Mouse (Mus musculus) heart, embryonic 11.5 days (tissue): ENCODE data around the gene Spata21. TPM values are rescaled to one million over a fixed set of nuclear protein-coding genes. Genes with fewer than 3 reads are reported as not detected.
A peak's percentile ranks its signal among the peaks of the same experiment; 100 is the strongest.
"Not testable (repeated sequence)": the region's sequence is repeated elsewhere in the genome, so short reads cannot be mapped to it uniquely, and the experiment has no call there.

Source experiments
- ATAC-seq: fragments of 200-750 bp; cut with Nextera tagmentation; replicated peaks from 2 replicates; pipeline ENCODE4 v1.8.0; 2017; ENCODE audit warnings: moderate library complexity; ENCODE audit not compliant: insufficient number of reproducible peaks, low FRiP score, low TSS enrichment
- H3K27ac ChIP-seq: fragments of 300-500 bp; sonication (generic); 2 replicates; pipeline ENCODE4 v1.5.1; 2014; ENCODE audit warnings: mild to moderate bottlenecking, low read depth, low read length
- H3K27me3 ChIP-seq: fragments of 300-500 bp; sonication (generic); 2 replicates; pipeline ENCODE4 v1.6.1; 2014; ENCODE audit warnings: mild to moderate bottlenecking, low read length, mixed read lengths; ENCODE audit not compliant: control insufficient read depth, insufficient read depth
- H3K36me3 ChIP-seq: fragments of 300-500 bp; sonication (generic); 2 replicates; pipeline ENCODE4 v1.6.1; 2014; ENCODE audit warnings: mild to moderate bottlenecking, low read length, moderate library complexity, mixed read lengths; ENCODE audit not compliant: control insufficient read depth, insufficient read depth
- H3K4me1 ChIP-seq: fragments of 300-500 bp; sonication (generic); 2 replicates; pipeline ENCODE4 v1.6.1; 2014; ENCODE audit warnings: low read length; ENCODE audit not compliant: control insufficient read depth, insufficient read depth
- H3K4me2 ChIP-seq: fragments of 300-500 bp; sonication (generic); 2 replicates; pipeline ENCODE4 v1.6.1; 2014; ENCODE audit warnings: mild to moderate bottlenecking, moderate library complexity
- H3K4me3 ChIP-seq: fragments of 300-500 bp; sonication (generic); 2 replicates; pipeline ENCODE4 v1.5.1; 2014; ENCODE audit warnings: low read depth, low read length
- H3K9ac ChIP-seq: fragments of 300-500 bp; sonication (generic); 2 replicates; pipeline ENCODE4 v1.6.1; 2014; ENCODE audit warnings: mild to moderate bottlenecking, low read depth, low read length, moderate library complexity
- H3K9me3 ChIP-seq: fragments of 300-500 bp; sonication (generic); replicated peaks from 2 replicates; pipeline ENCODE4 v1.6.1; 2016; ENCODE audit warnings: low read length; ENCODE audit not compliant: control insufficient read depth
- WGBS: fragments of 180-500 bp; shearing (Covaris S2); extraction: QIAGEN DNeasy Blood & Tissue Kit; methylation state at CpG from one replicate; pipeline ENCODE4 v1.1.7; 2014; ENCODE audit not compliant: insufficient replicate concordance; 5-methylcytosine and 5-hydroxymethylcytosine counted together
- polyA plus RNA-seq: library from polyadenylated mRNA; unstranded; fragments of >200 nt; fragmentation: Nextera tagmentation; extraction: Ambion mirVana; gene quantifications from 2 replicates; pipeline ENCODE4 v1.2.1, GENCODE M21; 2014

Spata21 gene
- polyA plus RNA-seq, 1 experiment from 2014 or later = 0.64 TPM

- H3K9ac ChIP-seq = no peak overlapping the region
- H3K27ac ChIP-seq = no peak overlapping the region
- no peaks in the 10 kb centered on the region for H3K36me3 ChIP-seq
- H3K4me1 ChIP-seq = peaks cover 57% of the 10 kb centered on the region
- H3K27me3 ChIP-seq = no peaks in the 10 kb centered on the region
- 77% methylated on average over 7 of the region's 7 CpGs for WGBS
- ATAC-seq = no peak
- H3K4me2 ChIP-seq = no peak overlapping the region
- no peak overlapping the region for H3K4me3 ChIP-seq
- H3K9me3 ChIP-seq = no peaks in the 10 kb centered on the region
Measured at GRCm38 (mm10) chr4:141136126-141136525, 48.0 kb downstream of the Spata21 start.

GRCm38 (mm10) chr4:141137740-141138139 lies 49.6 kb downstream of the Spata21 start:
- 81% methylated on average over 1 of the region's 3 CpGs for WGBS
- H3K27ac ChIP-seq, H3K9ac ChIP-seq, H3K27me3 ChIP-seq, H3K4me3 ChIP-seq, H3K36me3 ChIP-seq, ATAC-seq, H3K9me3 ChIP-seq: not testable (repeated sequence)
- Histone ChIP-seq H3K4me1 (peaks cover 41% of the 10 kb centered on the region), H3K4me2 (peak overlapping the region; percentile 92)

- Histone ChIP-seq H3K9me3 (no peaks in the 10 kb centered on the region), H3K4me2 (peak overlapping the region; percentile 92), H3K9ac (peak overlapping the region; percentile 84), H3K4me3 (peak overlapping the region; percentile 88), H3K36me3 (no peaks in the 10 kb centered on the region), H3K27me3 (no peaks in the 10 kb centered on the region), H3K4me1 (peaks cover 34% of the 10 kb centered on the region), H3K27ac (peak overlapping the region; percentile 97)
- WGBS = 2% methylated on average over 29 of the region's 29 CpGs
- ATAC-seq = no peak
Measured at GRCm38 (mm10) chr4:141138425-141139115, 50.4 kb downstream of the Spata21 start.

- WGBS = under 1% methylated on average over 62 of the region's 63 CpGs
- Histone ChIP-seq H3K4me1 (peaks cover 29% of the 10 kb centered on the region), H3K27me3 (no peaks in the 10 kb centered on the region), H3K27ac (peak within 1 kb of the TSS; percentile 97), H3K4me2 (peak within 1 kb of the TSS; percentile 92), H3K36me3 (no peaks in the 10 kb centered on the region), H3K9me3 (no peaks in the 10 kb centered on the region), H3K9ac (peak within 1 kb of the TSS; percentile 84), H3K4me3 (peak within 1 kb of the TSS; percentile 88)
- peak; percentile 95 for ATAC-seq
Measured at GRCm38 (mm10) chr4:141139116-141139970, 51.2 kb downstream of the Spata21 start, which contains the start of gene Szrd1. Gene Szrd1, minus strand, starts transcription at chr4:141139775.

- ATAC-seq, H3K27me3 ChIP-seq, H3K36me3 ChIP-seq, H3K4me3 ChIP-seq, H3K27ac ChIP-seq, H3K9ac ChIP-seq, H3K9me3 ChIP-seq, H3K4me2 ChIP-seq: not testable (repeated sequence)
- WGBS = 91% methylated on average over 9 of the region's 9 CpGs
- H3K4me1 ChIP-seq = peaks cover 19% of the 10 kb centered on the region
Measured at GRCm38 (mm10) chr4:141140354-141140753, 52.2 kb downstream of the Spata21 start.

GRCm38 (mm10) chr4:141140967-141141366 lies 52.8 kb downstream of the Spata21 start:
- Histone ChIP-seq H3K27ac (no peak overlapping the region), H3K36me3 (no peaks in the 10 kb centered on the region), H3K4me2 (no peak overlapping the region), H3K9ac (no peak overlapping the region), H3K4me1 (peaks cover 16% of the 10 kb centered on the region), H3K4me3 (no peak overlapping the region), H3K27me3 (no peaks in the 10 kb centered on the region), H3K9me3 (no peaks in the 10 kb centered on the region)
- 93% methylated on average over 6 of the region's 6 CpGs for WGBS
- no peak for ATAC-seq

GRCm38 (mm10) chr4:141142285-141142811 lies 54.2 kb downstream of the Spata21 start:
- Histone ChIP-seq H3K9ac (no peak overlapping the region), H3K27ac (no peak overlapping the region), H3K4me2 (peak overlapping the region; percentile 41), H3K27me3 (no peaks in the 10 kb centered on the region), H3K4me1 (peaks cover 3% of the 10 kb centered on the region; the same call in 1 of the 2 replicates), H3K36me3 (no peaks in the 10 kb centered on the region), H3K4me3 (no peak overlapping the region), H3K9me3 (no peaks in the 10 kb centered on the region)
- WGBS = 26% methylated on average over 9 of the region's 9 CpGs
- no peak for ATAC-seq

GRCm38 (mm10) chr4:141145124-141145523 lies 57.0 kb downstream of the Spata21 start:
- H3K4me1 ChIP-seq, H3K9me3 ChIP-seq, H3K4me3 ChIP-seq, H3K36me3 ChIP-seq, H3K27ac ChIP-seq, H3K9ac ChIP-seq, H3K27me3 ChIP-seq, H3K4me2 ChIP-seq, ATAC-seq: not testable (repeated sequence)
- 91% methylated on average over 9 of the region's 16 CpGs for WGBS
